Mouse (Mus musculus) liver, adult 2 months (tissue): ENCODE measurements at regions not wholly inside any gene's neighbourhood (a gene's known extent, or its start where the extent isn't known, plus 50 kb on each side); places are given as distances from the start of the nearest gene placed in this dataset.

ENCODE experiments used
- CTCF ChIP-seq: fragments of 200-500 bp; IDR thresholded peaks from 2 replicates; pipeline ENCODE4 v1.5.1; 2011; ENCODE audit warnings: low read depth, low read length, control low read depth
- POLR2A ChIP-seq: fragments of 200-500 bp; IDR thresholded peaks from 2 replicates; pipeline ENCODE4 v1.6.1; 2011; ENCODE audit warnings: low read length, control low read depth; ENCODE audit not compliant: insufficient read depth; ENCODE audit errors: extremely low read depth

DNA sequence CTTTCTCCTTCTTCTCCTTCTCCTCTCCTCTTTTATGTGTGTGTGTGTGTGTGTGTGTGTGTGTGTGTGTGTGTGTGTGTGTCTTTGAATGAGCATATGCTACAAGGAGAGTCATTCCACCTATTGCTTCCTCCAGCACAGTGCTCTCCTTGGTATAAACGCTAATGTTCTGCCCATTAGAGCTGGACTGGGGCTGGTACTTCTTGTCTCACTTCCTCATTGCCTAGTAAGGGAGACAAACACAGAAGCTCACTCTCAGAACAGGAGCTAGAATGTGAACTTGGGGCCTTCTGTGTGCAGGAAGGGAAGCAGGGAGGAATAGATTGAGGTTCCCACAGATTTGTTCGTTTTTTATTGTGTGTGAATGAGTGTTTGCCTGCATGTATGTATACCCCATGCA, 54.9 kb upstream of the Shb start:
- no peak for TF ChIP-seq POLR2A
- TF ChIP-seq CTCF: no peak
